Mouse (Mus musculus) bone marrow macrophage, adult 2 months (primary cell): Measurements from ENCODE around the gene Pdx1.

Experiments used
- CTCF ChIP-seq: IDR thresholded peaks from 2 replicates; pipeline ENCODE4 v1.5.1; 2012; ENCODE audit warnings: low read depth, mild to moderate bottlenecking, low read length, moderate library complexity
- POLR2A ChIP-seq: IDR thresholded peaks from 2 replicates; pipeline ENCODE4 v1.6.1; 2012; ENCODE audit warnings: mild to moderate bottlenecking, low read depth, low read length, borderline replicate concordance

GRCm38 (mm10) chr5:147261899-147262541 lies 7.7 kb upstream of the Pdx1 start:
- TF ChIP-seq CTCF, result no peak
- no peak for TF ChIP-seq POLR2A
